Mouse (Mus musculus): ENCODE data around the gene Sept14. TPM values are rescaled to one million over a fixed set of nuclear protein-coding genes. Genes with fewer than 3 reads are reported as not detected.

Gene Sept14
- not detected in 2 replicates for polyA plus RNA-seq (2016; fragmentation: Nextera tagmentation; extraction: Ambion mirVana)

DNA sequence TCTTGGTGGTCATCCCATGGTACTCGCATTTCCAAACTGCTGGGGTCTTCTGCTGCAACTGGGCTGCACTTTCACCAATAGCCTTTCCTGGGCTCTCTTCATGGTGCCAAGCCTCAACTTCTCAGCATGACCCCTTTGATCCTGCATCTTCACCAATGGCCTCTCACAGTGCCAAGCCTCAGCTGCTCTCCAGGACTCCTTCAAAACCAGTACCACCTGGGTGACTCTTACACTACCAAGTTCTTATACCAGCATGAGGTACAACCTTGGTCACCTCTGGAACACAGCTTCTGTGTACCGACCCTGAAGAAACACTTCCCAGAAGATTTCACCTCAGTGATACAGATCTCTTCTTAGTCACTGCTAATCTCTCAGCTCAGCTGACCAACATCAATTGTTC lies at the start of gene Sept14:
Sept14 (minus strand) TSS at position 101 of the 400 bp plus-strand sequence.
- Histone ChIP-seq H3K9ac (no peak within 1 kb of the TSS), H3K36me3 (no peaks in the 10 kb centered on the region), H3K4me1 (no peaks in the 10 kb centered on the region), H3K27ac (no peak within 1 kb of the TSS), H3K4me2 (replicated peaks) (no peak within 1 kb of the TSS), H3K27me3 (peaks cover 15% of the 10 kb centered on the region), H3K4me3 (no peak within 1 kb of the TSS), H3K9me3 (replicated peaks) (no peaks in the 10 kb centered on the region)
- no peak for ATAC-seq (ENCODE audit: low FRiP score)
- 55% methylated on average over 2 of the region's 2 CpGs for WGBS

DNA sequence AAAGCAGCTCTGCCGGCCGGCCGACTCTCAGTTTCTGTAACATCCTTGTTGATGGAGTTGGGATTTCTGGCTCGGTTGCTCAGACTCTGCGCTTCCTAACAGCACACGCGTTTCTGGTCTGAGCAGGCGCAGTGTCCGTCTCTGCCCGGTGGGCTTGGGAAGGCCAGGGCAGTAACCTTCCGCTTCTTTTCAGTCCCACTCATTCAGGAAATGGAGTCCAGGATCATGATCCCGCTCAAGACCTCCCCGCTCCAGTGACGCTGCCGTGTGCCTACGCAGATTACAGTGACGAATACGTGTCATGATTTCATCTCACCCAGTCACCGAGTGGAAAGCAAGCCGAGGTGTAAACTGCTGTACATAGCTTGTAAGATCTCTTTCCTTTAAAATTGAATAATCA lies 48.6 kb upstream of the Sept14 start:
- Histone ChIP-seq H3K4me3 (no peak overlapping the region), H3K4me2 (replicated peaks) (no peak overlapping the region), H3K9ac (no peak overlapping the region), H3K36me3 (peaks cover 28% of the 10 kb centered on the region; the same call in 1 of the 2 replicates), H3K4me1 (peaks cover 8% of the 10 kb centered on the region), H3K27me3 (no peaks in the 10 kb centered on the region), H3K27ac (no peak overlapping the region), H3K9me3 (replicated peaks) (no peaks in the 10 kb centered on the region)
- ATAC-seq (ENCODE audit: low FRiP score): no peak
- 94% methylated on average over 20 of the region's 20 CpGs for WGBS

DNA sequence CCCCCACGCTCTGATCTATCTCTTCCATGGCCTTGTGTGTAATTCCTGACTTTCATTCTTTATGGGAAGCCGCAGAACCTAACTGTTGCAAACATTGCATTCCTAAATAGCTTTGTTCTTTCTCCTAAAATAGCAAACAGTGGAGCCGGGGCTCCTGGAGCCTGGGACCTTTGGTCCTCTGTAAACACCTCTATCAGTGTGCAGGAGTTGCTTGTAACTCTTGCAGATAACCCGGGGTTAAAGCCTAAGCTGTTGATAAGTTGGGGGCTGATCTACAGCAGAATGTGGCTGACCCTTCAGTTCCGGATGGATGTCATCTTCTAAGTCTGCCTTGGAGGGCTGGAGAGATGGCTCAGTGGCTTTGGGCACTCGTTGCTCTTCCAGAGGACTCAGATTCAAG lies 35.7 kb upstream of the Sept14 start:
- Histone ChIP-seq H3K36me3 (peaks cover 42% of the 10 kb centered on the region), H3K4me3 (no peak overlapping the region), H3K9ac (no peak overlapping the region), H3K9me3 (replicated peaks) (no peaks in the 10 kb centered on the region), H3K4me2 (replicated peaks) (no peak overlapping the region), H3K27me3 (no peaks in the 10 kb centered on the region), H3K27ac (no peak overlapping the region), H3K4me1 (no peaks in the 10 kb centered on the region)
- 79% methylated on average over 6 of the region's 6 CpGs for WGBS
- ATAC-seq (ENCODE audit: low FRiP score): no peak

DNA sequence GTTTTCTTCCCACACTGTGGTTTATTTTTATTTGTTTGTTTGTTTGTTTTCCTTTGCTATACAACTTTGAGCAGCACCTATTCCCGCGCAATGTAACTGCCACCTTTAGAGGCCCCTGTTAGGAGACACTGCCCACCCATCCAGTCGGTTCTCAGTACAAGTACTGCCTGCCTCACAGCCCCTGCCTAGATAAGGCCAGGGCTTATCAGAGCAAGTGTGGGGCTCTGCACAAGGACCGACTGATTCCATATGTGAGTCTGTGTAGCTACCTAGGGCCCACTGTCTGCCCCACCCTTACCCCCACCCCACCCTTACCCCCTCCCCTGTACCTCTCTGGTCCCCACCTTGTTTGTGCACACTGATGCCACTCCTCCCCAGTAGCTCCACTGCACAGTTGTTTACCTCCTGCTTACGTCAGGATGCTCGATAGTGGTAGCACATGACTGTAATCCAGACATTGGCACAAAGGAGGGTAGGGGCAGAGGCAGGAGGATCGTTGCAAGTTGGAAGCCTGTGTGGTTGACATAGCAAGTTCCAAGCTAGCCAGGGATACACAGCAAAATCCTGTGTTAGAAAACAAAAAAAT lies 34.7 kb upstream of the Sept14 start:
- no peak overlapping the region for H3K4me2 ChIP-seq (replicated peaks)
- 95% methylated on average over 7 of the region's 7 CpGs for WGBS
- H3K4me1 ChIP-seq: no peaks in the 10 kb centered on the region
- no peaks in the 10 kb centered on the region for H3K9me3 ChIP-seq (replicated peaks)
- H3K36me3 ChIP-seq: peaks cover 37% of the 10 kb centered on the region
- no peak overlapping the region for H3K9ac ChIP-seq
- H3K27ac ChIP-seq: no peak overlapping the region
- H3K27me3 ChIP-seq: no peaks in the 10 kb centered on the region
- ATAC-seq (ENCODE audit: low FRiP score): no peak
- no peak overlapping the region for H3K4me3 ChIP-seq

DNA sequence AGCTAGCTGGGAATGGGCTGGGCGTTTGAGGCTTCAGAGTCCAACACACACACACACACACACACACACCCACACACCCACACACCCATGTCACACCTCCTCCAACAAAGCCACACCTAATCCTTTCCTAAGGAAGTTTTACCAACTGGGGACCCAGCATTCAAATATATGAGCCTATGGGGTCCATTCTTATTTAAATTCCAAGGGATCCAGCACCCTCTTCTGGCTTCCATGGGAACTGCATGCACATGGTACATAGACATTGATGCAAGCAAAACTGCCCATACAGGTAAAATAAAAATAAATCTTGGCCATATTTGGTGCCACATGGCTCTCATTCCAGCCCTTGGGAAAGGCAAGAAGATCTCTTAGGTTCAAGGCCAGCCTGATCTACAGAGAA lies 32.7 kb upstream of the Sept14 start:
- H3K4me2 ChIP-seq (replicated peaks): no peak overlapping the region
- no peak overlapping the region for H3K4me3 ChIP-seq
- H3K27me3 ChIP-seq: no peaks in the 10 kb centered on the region
- no peak overlapping the region for H3K9ac ChIP-seq
- H3K4me1 ChIP-seq: no peaks in the 10 kb centered on the region
- no peak for ATAC-seq (ENCODE audit: low FRiP score)
- WGBS: 100% methylated on average over 1 of the region's 1 CpGs
- H3K27ac ChIP-seq: no peak overlapping the region
- no peaks in the 10 kb centered on the region for H3K9me3 ChIP-seq (replicated peaks)
- peaks cover 29% of the 10 kb centered on the region for H3K36me3 ChIP-seq

DNA sequence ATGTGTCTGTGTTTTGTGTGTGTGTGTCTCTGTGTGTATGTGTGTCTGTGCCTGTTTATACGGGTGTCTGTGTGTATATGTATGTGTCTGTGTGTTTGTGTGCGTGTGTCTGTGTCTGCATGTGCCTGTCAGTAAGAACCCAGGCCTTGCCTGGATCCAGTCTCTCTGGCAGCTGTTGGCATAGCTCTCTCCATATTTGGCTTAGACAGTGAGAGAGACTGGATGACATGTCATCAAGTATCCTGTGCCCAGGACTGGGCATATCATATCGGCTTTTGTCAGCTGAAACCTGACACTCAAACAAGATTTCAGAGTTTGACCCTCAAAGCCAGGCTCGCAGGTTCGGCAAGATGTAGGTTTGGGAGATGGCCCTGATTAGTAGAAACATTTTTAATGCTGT lies 22.7 kb upstream of the Sept14 start:
- peak overlapping the region; percentile 3; the same call in 1 of the 2 replicates for H3K27ac ChIP-seq
- WGBS: 70% methylated on average over 5 of the region's 5 CpGs
- peaks cover 29% of the 10 kb centered on the region for H3K4me1 ChIP-seq
- no peaks in the 10 kb centered on the region for H3K36me3 ChIP-seq
- H3K27me3 ChIP-seq: no peaks in the 10 kb centered on the region
- H3K9me3 ChIP-seq (replicated peaks): no peaks in the 10 kb centered on the region
- H3K9ac ChIP-seq: no peak overlapping the region
- no peak overlapping the region for H3K4me2 ChIP-seq (replicated peaks)
- no peak overlapping the region for H3K4me3 ChIP-seq
- no peak for ATAC-seq (ENCODE audit: low FRiP score)

GRCm38 (mm10) chr5:129730344-129730743 lies 22.0 kb upstream of the Sept14 start:
- ATAC-seq (ENCODE audit: low FRiP score): no peak
- Histone ChIP-seq H3K27me3 (no peaks in the 10 kb centered on the region), H3K27ac (peak overlapping the region; percentile 3; the same call in 1 of the 2 replicates), H3K4me2 (replicated peaks) (no peak overlapping the region; the same call in 1 of the 2 replicates), H3K9ac (no peak overlapping the region), H3K36me3 (no peaks in the 10 kb centered on the region), H3K9me3 (replicated peaks) (no peaks in the 10 kb centered on the region), H3K4me1 (peaks cover 34% of the 10 kb centered on the region), H3K4me3 (no peak overlapping the region)
- WGBS: 85% methylated on average over 11 of the region's 11 CpGs

GRCm38 (mm10) chr5:129729286-129729685 lies 21.0 kb upstream of the Sept14 start:
- Histone ChIP-seq H3K9me3 (replicated peaks) (no peaks in the 10 kb centered on the region), H3K9ac (0 out of 2 replicates have a peak overlapping the region, but pooled peaks have one; percentile 8), H3K27me3 (no peaks in the 10 kb centered on the region), H3K4me2 (replicated peaks) (no peak overlapping the region), H3K27ac (no peak overlapping the region), H3K36me3 (no peaks in the 10 kb centered on the region), H3K4me1 (peaks cover 34% of the 10 kb centered on the region), H3K4me3 (no peak overlapping the region)
- no peak for ATAC-seq (ENCODE audit: low FRiP score)
- WGBS: 66% methylated on average over 11 of the region's 11 CpGs

GRCm38 (mm10) chr5:129726784-129727183 lies 18.5 kb upstream of the Sept14 start:
- Histone ChIP-seq H3K4me3 (no peak overlapping the region), H3K27me3 (no peaks in the 10 kb centered on the region), H3K36me3 (no peaks in the 10 kb centered on the region), H3K9me3 (replicated peaks) (no peaks in the 10 kb centered on the region), H3K9ac (no peak overlapping the region), H3K4me1 (peaks cover 34% of the 10 kb centered on the region), H3K27ac (no peak overlapping the region), H3K4me2 (replicated peaks) (0 out of 2 replicates have a peak overlapping the region, but pooled peaks have one; percentile 58)
- no peak for ATAC-seq (ENCODE audit: low FRiP score)
- WGBS: 88% methylated on average over 3 of the region's 3 CpGs

DNA sequence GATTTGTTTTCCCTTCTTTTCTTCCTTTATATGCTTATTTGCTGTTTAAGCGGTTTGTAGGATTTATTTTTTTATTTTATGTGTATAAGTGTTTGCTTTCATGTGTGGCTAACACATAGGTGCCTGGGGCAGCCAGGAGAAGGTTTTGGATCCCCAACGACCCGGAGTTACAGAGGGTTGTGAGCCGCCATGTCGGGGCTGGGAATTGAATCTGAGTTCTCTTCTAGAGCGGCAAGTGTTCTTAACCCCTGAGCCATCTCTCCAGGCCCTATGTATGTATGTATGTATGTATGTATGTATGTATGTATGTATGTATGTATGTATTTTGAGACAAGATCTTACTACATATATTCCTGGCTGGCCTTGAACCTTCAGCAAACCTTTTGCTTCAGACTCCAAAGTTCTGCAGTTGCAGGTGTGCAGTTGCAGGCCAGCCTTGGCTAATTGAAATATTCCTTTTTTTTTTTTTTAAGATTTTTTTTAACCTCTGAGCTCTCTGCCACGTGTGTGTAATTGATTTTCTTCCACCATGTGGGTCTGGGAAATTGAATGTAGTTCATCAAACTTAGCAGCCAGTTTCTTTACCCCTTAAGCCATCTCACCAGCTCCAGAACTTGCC lies 17.6 kb upstream of the Sept14 start:
- ATAC-seq (ENCODE audit: low FRiP score): no peak
- H3K4me3 ChIP-seq: peak overlapping the region; percentile 97
- peak overlapping the region; percentile 98 for H3K9ac ChIP-seq
- H3K9me3 ChIP-seq (replicated peaks): no peaks in the 10 kb centered on the region
- H3K27me3 ChIP-seq: no peaks in the 10 kb centered on the region
- peak overlapping the region; percentile 96; the same call in 1 of the 2 replicates for H3K27ac ChIP-seq
- no peaks in the 10 kb centered on the region for H3K36me3 ChIP-seq
- peaks cover 29% of the 10 kb centered on the region for H3K4me1 ChIP-seq
- H3K4me2 ChIP-seq (replicated peaks): peak overlapping the region; percentile 58
- 20% methylated on average over 7 of the region's 7 CpGs for WGBS

GRCm38 (mm10) chr5:129724834-129725773 lies 16.8 kb upstream of the Sept14 start, which contains the start of gene Nipsnap2:
Gene Nipsnap2, plus strand, starts transcription at chr5:129725063.
- Histone ChIP-seq H3K36me3 (peaks cover 1% of the 10 kb centered on the region; the same call in 1 of the 2 replicates), H3K27me3 (no peaks in the 10 kb centered on the region), H3K4me1 (peaks cover 24% of the 10 kb centered on the region), H3K4me2 (replicated peaks) (peak within 1 kb of the TSS; percentile 58), H3K4me3 (peak within 1 kb of the TSS; percentile 97), H3K9ac (peak within 1 kb of the TSS; percentile 98), H3K9me3 (replicated peaks) (no peaks in the 10 kb centered on the region), H3K27ac (peak within 1 kb of the TSS; percentile 96)
- 1% methylated on average over 78 of the region's 93 CpGs for WGBS
- ATAC-seq (ENCODE audit: low FRiP score): peak; percentile 96

GRCm38 (mm10) chr5:129724268-129724667 lies 16.0 kb upstream of the Sept14 start:
- no peak for ATAC-seq (ENCODE audit: low FRiP score)
- Histone ChIP-seq H3K27me3 (no peaks in the 10 kb centered on the region), H3K4me2 (replicated peaks) (peak overlapping the region; percentile 58), H3K27ac (no peak overlapping the region), H3K9me3 (replicated peaks) (no peaks in the 10 kb centered on the region), H3K4me3 (peak overlapping the region; percentile 97), H3K9ac (peak overlapping the region; percentile 98), H3K4me1 (peaks cover 22% of the 10 kb centered on the region), H3K36me3 (peaks cover 10% of the 10 kb centered on the region)
- whole genome bisulfite sequencing: 55% methylated on average over 4 of the region's 4 CpGs

All from hindbrain, embryonic 12.5 days (tissue).